Mouse (Mus musculus) hindbrain, embryonic 12.5 days (tissue): ENCODE measurements around the gene Shroom3. TPM values are rescaled to one million over a fixed set of nuclear protein-coding genes. Genes with fewer than 3 reads are reported as not detected.

Experiments
- ATAC-seq: fragments of 200-750 bp; cut with Nextera tagmentation; 2 replicates; pipeline ENCODE4 v1.8.0; 2017; ENCODE audit warnings: moderate TSS enrichment; ENCODE audit not compliant: low FRiP score
- H3K27ac ChIP-seq: fragments of 300-500 bp; sonication (generic); 2 replicates; pipeline ENCODE4 v1.5.1; 2016; ENCODE audit warnings: mild to moderate bottlenecking
- H3K27me3 ChIP-seq: fragments of 300-500 bp; sonication (generic); 2 replicates; pipeline ENCODE4 v1.6.1; 2016; ENCODE audit warnings: mild to moderate bottlenecking
- H3K36me3 ChIP-seq: fragments of 300-500 bp; sonication (generic); 2 replicates; pipeline ENCODE4 v1.6.1; 2016; ENCODE audit warnings: mild to moderate bottlenecking
- H3K4me1 ChIP-seq: fragments of 300-500 bp; sonication (generic); 2 replicates; pipeline ENCODE4 v1.6.1; 2016
- H3K4me2 ChIP-seq: fragments of 300-500 bp; sonication (generic); replicated peaks from 2 replicates; pipeline ENCODE4 v1.6.1; 2016; ENCODE audit warnings: mild to moderate bottlenecking
- H3K4me3 ChIP-seq: fragments of 300-500 bp; sonication (generic); 2 replicates; pipeline ENCODE4 v1.5.1; 2016; ENCODE audit warnings: mild to moderate bottlenecking
- H3K9ac ChIP-seq: fragments of 300-500 bp; sonication (generic); 2 replicates; pipeline ENCODE4 v1.6.1; 2016; ENCODE audit warnings: mild to moderate bottlenecking, moderate library complexity
- H3K9me3 ChIP-seq: fragments of 300-500 bp; sonication (generic); replicated peaks from 2 replicates; pipeline ENCODE4 v1.6.1; 2016; ENCODE audit warnings: mild to moderate bottlenecking
- WGBS: fragments of 180-500 bp; shearing (Covaris S2); methylation state at CpG from one replicate; pipeline ENCODE4 v1.1.7; 2016; 5-methylcytosine and 5-hydroxymethylcytosine counted together
- polyA plus RNA-seq: library from polyadenylated mRNA; unstranded; fragments of >200 nt; fragmentation: Nextera tagmentation; extraction: Ambion mirVana; gene quantifications from 2 replicates; pipeline ENCODE4 v1.2.1, GENCODE M21; 2016

Gene Shroom3
- polyA plus RNA-seq, 1 experiment from 2014 or later: 6.5 TPM

DNA sequence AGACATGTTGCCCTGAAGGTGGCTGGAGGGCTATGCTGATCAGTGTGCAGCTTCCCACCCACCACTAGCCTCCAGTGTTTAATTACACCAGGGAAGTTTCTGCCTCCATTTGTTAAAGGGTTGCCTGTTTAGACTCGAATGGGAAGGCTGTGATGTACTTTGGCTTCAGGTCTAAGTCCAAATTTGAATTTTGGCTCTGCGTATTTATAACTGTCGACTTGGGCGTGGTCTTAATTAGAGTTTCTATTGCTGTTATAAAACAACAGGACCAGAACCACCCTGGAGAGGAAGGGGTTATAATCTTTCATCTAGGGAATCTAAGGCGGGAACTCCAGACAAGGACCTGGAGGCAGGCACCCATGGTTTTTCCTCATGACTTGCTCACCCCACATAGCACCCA lies 79.2 kb downstream of the Shroom3 start:
- H3K36me3 ChIP-seq: no peaks in the 10 kb centered on the region
- H3K4me3 ChIP-seq: no peak overlapping the region
- H3K9me3 ChIP-seq: no peaks in the 10 kb centered on the region
- peaks cover 2% of the 10 kb centered on the region; the same call in 1 of the 2 replicates for H3K4me1 ChIP-seq
- no peaks in the 10 kb centered on the region for H3K27me3 ChIP-seq
- no peak overlapping the region for H3K4me2 ChIP-seq
- ATAC-seq: no peak
- 91% methylated on average over 5 of the region's 5 CpGs for WGBS
- H3K27ac ChIP-seq: no peak overlapping the region
- H3K9ac ChIP-seq: no peak overlapping the region

DNA sequence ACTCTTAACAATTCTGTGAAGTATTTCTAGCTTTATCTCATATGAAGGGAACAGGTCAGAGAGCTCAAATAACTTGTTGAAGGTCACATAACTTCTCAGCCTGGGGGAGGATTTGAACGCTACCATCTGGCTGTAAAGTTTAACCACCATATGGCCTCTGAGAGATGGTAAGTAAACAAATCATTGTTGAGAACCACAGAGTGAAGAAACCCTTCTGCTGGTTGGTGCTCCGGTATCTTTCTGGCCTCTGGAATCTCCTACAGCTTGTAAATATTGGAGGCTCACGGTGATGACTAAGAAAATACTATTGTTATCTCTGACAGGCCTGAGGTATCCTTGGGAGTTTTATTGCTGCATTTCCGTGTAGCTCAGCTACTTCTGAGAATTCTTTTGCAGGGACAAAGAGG lies 80.3 kb downstream of the Shroom3 start:
- Histone ChIP-seq H3K4me2 (no peak overlapping the region), H3K4me1 (peaks cover 5% of the 10 kb centered on the region), H3K27me3 (no peaks in the 10 kb centered on the region), H3K27ac (no peak overlapping the region), H3K9ac (no peak overlapping the region), H3K4me3 (no peak overlapping the region), H3K9me3 (no peaks in the 10 kb centered on the region), H3K36me3 (no peaks in the 10 kb centered on the region)
- ATAC-seq: no peak
- WGBS: 32% methylated on average over 4 of the region's 4 CpGs

DNA sequence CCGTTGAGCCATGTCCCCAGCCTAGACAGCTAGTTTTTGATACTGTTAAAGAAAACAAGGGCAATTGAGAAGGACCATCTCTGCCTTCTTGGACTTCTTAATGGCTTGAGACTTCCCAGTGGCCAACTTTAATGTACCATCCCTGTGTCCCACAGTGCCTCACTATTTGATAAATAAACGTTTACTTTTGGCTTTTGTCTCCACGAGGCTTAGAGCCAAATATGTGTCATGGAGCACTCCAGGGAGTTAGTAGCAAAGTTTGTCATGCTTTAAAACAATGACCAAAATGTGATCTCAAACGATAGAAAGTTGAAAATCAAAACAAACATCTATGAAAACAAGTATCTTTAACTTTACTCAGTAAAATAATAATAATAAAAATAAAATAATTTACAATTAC lies 83.1 kb downstream of the Shroom3 start:
- WGBS: 61% methylated on average over 4 of the region's 4 CpGs

DNA sequence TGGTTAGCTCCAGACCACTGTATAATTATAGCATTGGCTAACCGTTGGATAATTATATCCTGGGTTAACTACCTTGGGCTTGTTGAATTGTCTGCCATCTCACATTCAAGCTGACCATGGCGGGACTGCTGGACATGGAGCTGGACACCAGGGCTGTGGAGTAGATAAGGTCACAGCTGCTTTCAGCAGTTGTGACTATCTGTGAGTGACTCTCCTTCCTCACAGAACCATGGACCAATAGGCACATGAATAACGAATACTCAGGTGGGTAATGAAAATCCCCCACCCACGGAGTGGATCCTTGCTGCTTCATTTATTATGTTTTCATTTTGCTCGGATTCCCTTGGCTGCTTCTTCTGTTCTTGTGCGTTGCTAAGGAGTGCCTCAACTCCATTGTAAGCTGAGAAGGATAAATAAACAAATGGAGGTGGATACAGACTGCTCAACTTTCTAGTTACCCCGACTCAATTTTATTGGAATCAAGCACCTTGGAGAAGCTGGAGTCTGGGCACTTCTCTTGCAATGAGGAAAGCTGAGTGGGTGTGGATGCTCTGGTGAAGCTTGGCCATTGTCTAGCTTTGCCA lies 84.1 kb downstream of the Shroom3 start:
- Histone ChIP-seq H3K4me3 (no peak overlapping the region), H3K27ac (no peak overlapping the region), H3K36me3 (no peaks in the 10 kb centered on the region), H3K4me1 (peaks cover 5% of the 10 kb centered on the region), H3K9ac (no peak overlapping the region), H3K27me3 (no peaks in the 10 kb centered on the region), H3K4me2 (no peak overlapping the region), H3K9me3 (0 out of 2 replicates have a peak, but pooled peaks cover 6% of the 10 kb centered on the region)
- 44% methylated on average over 7 of the region's 7 CpGs for WGBS
- ATAC-seq: no peak

More for the DNA sequence above, 83.1 kb downstream of the Shroom3 start:
- Histone ChIP-seq H3K27me3 (no peaks in the 10 kb centered on the region), H3K4me1 (peaks cover 5% of the 10 kb centered on the region), H3K9me3 (0 out of 2 replicates have a peak, but pooled peaks cover 6% of the 10 kb centered on the region), H3K4me3 (no peak overlapping the region), H3K27ac (no peak overlapping the region), H3K9ac (no peak overlapping the region), H3K4me2 (no peak overlapping the region), H3K36me3 (no peaks in the 10 kb centered on the region)
- ATAC-seq: no peak

DNA sequence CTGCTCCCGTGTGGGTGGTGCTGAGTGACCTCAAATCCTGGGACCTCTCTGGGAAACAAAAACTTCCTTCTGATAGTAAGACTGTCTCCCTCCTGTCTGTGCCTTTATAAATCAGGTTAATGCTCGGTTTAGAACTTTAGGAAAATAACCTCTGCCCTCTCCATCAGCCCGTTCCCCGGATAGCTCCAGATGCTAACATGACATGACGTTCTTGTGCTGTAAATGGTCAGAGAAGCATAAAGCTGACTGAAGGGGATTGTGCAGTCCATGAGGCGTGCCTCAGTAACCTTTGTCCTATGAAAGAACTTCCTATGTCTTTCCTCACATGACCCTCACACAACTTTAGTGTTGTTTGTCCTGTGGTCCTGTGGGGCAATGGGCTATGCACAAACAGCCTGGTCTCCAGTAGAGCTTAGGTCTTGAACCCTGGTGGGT lies 84.6 kb downstream of the Shroom3 start:
- Histone ChIP-seq H3K27me3 (no peaks in the 10 kb centered on the region), H3K4me2 (no peak overlapping the region), H3K9ac (no peak overlapping the region), H3K4me1 (peaks cover 5% of the 10 kb centered on the region), H3K27ac (no peak overlapping the region), H3K4me3 (no peak overlapping the region), H3K9me3 (0 out of 2 replicates have a peak, but pooled peaks cover 6% of the 10 kb centered on the region), H3K36me3 (no peaks in the 10 kb centered on the region)
- no peak for ATAC-seq
- 58% methylated on average over 6 of the region's 6 CpGs for WGBS

DNA sequence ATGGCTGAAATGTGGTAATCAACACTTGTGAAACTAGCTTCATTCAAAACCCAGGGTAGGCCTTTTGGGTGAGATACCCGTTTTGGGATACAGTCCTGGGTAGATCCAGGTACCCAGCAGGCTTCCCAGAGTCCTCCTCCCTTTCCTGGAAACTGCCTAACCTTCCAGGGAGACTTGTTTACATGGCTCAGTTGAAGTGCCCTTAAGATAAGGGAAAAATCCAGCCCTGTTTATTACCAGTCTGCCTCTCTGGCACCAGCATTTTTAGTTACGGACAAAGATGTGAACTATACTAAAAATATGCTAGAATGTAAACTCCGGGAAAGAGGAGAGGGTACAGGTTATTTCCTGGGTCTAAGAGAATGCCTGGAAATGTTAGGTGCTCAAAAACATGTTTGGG lies 90.6 kb downstream of the Shroom3 start:
- H3K4me1 ChIP-seq: no peaks in the 10 kb centered on the region
- H3K27ac ChIP-seq: no peak overlapping the region
- H3K27me3 ChIP-seq: no peaks in the 10 kb centered on the region
- H3K9me3 ChIP-seq: 0 out of 2 replicates have a peak, but pooled peaks cover 6% of the 10 kb centered on the region
- H3K36me3 ChIP-seq: no peaks in the 10 kb centered on the region
- WGBS: 87% methylated on average over 3 of the region's 3 CpGs
- no peak overlapping the region for H3K4me3 ChIP-seq
- no peak overlapping the region for H3K9ac ChIP-seq
- no peak for ATAC-seq
- H3K4me2 ChIP-seq: no peak overlapping the region

DNA sequence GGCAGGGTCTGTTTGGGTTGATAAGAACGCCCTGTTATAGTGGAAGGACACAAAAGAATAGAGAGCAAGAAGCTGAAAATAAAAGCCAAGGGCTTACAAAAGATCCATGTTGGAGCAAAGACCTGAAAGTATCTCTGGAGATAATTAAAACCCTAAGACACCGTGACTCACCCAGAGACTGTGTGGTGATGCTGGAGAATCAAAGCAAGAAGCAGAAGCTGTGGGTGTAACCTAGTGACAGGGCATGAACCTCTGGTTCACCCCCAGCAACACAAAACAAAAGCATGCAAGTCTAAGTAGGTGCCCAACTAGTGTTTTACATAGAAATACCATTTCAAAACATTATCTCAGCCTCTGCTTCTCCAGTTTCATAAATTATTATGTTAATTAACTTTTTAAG lies 91.2 kb downstream of the Shroom3 start:
- WGBS: 47% methylated on average over 2 of the region's 2 CpGs
- Histone ChIP-seq H3K4me2 (no peak overlapping the region), H3K4me1 (no peaks in the 10 kb centered on the region), H3K9me3 (0 out of 2 replicates have a peak, but pooled peaks cover 6% of the 10 kb centered on the region), H3K27ac (no peak overlapping the region), H3K4me3 (no peak overlapping the region), H3K27me3 (no peaks in the 10 kb centered on the region), H3K36me3 (no peaks in the 10 kb centered on the region), H3K9ac (no peak overlapping the region)
- ATAC-seq: no peak

DNA sequence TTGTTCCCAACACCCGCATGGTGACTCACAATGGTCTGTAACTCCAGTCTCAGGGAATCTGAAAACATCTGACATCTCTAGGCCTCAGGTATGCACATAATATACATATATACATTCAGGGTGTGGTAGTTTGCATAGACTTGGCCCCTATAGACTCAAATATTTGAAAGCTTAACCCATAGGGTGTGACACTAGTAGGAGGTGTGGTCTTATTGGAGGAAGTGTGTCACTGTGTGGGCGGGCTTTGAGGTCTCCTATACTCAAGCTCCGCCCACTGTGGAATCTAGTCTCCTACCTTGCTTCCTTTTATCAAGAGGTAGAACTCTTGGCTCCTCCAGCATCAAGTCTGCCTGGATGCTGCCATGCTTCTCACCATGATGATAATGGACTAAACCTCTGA lies 91.7 kb downstream of the Shroom3 start:
- Histone ChIP-seq H3K36me3 (no peaks in the 10 kb centered on the region), H3K9me3 (0 out of 2 replicates have a peak, but pooled peaks cover under 1% of the 10 kb centered on the region), H3K9ac (no peak overlapping the region), H3K4me2 (no peak overlapping the region), H3K4me3 (no peak overlapping the region), H3K27ac (no peak overlapping the region), H3K4me1 (no peaks in the 10 kb centered on the region), H3K27me3 (no peaks in the 10 kb centered on the region)
- no peak for ATAC-seq
- WGBS: 91% methylated on average over 3 of the region's 3 CpGs

DNA sequence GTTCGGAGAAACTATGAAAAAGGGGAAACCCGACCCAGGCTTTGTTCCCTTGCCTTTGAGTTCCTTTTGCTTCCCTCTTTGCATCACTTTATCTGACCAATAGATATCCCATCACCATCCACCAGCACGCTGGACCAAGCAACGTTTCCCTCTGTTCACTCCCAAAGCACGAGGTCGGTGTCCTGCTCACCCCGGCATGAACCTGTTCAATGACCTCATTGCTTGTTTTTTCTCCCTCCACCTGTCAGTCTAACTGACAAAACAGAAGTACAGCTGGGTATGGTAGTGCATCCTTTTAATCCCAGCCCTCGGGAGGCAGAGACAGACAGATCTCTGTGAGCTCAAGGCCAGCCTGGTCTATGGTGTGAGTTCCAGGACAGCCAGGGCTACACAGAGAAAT lies 95.2 kb downstream of the Shroom3 start:
- no peak overlapping the region for H3K9ac ChIP-seq

DNA sequence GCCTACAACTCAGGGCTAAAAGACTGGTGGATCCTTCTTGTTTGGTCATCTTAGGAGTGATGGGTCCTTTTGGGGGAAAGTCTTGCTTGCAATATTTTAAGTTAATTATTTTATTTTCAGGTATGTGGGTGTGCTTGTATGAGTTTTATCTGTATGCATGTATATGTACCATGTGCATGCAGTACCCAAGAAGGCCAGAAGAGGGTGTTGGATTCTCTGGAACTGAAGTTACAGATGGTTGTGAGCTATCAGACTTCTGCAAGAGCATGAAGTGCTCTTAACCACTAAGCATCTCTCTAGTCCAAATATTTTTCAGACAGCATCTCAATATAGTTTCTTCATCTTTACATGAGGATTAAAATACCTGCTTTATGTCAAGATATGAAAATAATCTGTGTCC lies 97.8 kb downstream of the Shroom3 start:
- H3K4me2 ChIP-seq: no peak overlapping the region
- H3K4me3 ChIP-seq: no peak overlapping the region
- H3K9me3 ChIP-seq: no peaks in the 10 kb centered on the region; the same call in 1 of the 2 replicates
- H3K9ac ChIP-seq: no peak overlapping the region
- ATAC-seq: no peak
- H3K36me3 ChIP-seq: 0 out of 2 replicates have a peak, but pooled peaks cover 3% of the 10 kb centered on the region
- no peak overlapping the region for H3K27ac ChIP-seq
- no peaks in the 10 kb centered on the region for H3K27me3 ChIP-seq
- peaks cover 4% of the 10 kb centered on the region for H3K4me1 ChIP-seq

More for the DNA sequence above, 95.2 kb downstream of the Shroom3 start:
- H3K9me3 ChIP-seq: no peaks in the 10 kb centered on the region; the same call in 1 of the 2 replicates
- ATAC-seq: no peak
- H3K36me3 ChIP-seq: 0 out of 2 replicates have a peak, but pooled peaks cover 3% of the 10 kb centered on the region
- no peak overlapping the region for H3K27ac ChIP-seq
- no peaks in the 10 kb centered on the region for H3K4me1 ChIP-seq
- no peak overlapping the region for H3K4me3 ChIP-seq
- H3K4me2 ChIP-seq: no peak overlapping the region
- WGBS: 67% methylated on average over 8 of the region's 8 CpGs
- H3K27me3 ChIP-seq: no peaks in the 10 kb centered on the region

DNA sequence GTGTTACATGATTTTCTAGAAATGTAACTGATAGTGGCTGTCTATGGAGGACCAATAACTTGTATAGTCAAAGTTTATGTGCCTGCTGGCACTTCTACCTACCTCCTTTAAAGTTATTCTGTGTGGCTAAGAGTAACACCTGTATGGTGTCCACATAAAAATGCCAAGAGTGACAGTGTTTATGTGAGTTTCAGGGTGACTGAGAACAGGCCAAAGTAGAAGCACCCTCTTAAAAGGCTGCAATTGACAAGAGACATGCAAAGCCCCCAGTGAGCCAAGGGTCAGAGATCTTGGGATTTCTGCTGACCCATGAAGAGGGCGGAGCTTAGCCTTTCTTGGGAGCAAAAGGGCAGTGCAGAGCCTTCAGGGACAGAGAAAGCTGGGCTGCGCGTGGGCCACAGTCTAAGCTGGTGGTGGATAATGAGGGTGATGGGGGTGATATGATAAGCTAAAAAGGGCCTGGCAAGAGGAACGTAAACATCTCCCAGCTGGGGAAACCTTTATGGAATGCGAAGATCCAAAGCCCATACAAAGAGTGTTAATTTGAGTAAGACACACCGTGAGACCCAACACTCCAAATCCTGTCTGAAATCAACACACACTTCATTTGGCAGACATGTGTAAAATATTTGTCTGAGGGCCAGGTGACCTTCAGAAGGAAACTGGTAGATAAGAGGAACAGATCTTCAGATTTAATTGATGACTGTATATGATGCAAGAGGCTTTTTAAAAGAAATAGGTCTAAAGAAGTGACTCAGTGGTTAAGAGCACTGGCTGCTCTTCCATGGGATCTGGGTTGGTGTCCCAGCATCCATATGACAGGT lies 101.0 kb downstream of the Shroom3 start:
- Histone ChIP-seq H3K4me3 (no peak overlapping the region), H3K9me3 (no peaks in the 10 kb centered on the region; the same call in 1 of the 2 replicates), H3K36me3 (0 out of 2 replicates have a peak, but pooled peaks cover 3% of the 10 kb centered on the region), H3K27ac (no peak overlapping the region), H3K4me2 (no peak overlapping the region), H3K9ac (no peak overlapping the region), H3K27me3 (no peaks in the 10 kb centered on the region), H3K4me1 (peaks cover 4% of the 10 kb centered on the region)
- WGBS: 37% methylated on average over 6 of the region's 6 CpGs
- no peak for ATAC-seq

DNA sequence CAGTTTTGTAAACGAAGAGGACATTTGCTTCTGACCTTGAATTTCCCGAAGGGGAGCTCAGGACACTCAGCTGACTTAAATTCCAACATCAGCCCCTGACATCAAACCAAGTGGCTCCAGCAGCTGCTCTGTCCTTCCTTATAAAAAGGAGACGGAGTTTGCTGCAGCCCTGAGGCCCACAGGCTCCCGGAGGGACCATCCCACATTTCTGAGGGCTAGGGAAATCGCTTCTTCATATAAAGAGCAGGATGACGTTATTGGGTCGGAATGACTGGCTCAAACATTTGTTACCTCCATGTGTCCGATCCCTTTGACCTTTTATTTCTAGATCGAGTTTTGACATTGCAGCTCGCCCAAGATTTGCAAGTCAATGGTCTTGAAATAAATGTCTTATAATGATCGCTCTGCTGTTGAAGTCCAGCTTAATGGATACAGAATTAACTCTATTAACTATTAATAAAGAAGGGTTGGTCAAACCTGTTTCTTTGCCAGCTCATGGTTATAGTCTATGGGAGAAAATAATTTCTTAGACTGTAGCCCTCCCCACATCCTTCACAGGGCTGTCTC lies 102.7 kb downstream of the Shroom3 start:
- H3K27me3 ChIP-seq: no peaks in the 10 kb centered on the region
- no peaks in the 10 kb centered on the region for H3K36me3 ChIP-seq
- H3K9ac ChIP-seq: no peak overlapping the region
- H3K4me1 ChIP-seq: peaks cover 4% of the 10 kb centered on the region
- H3K9me3 ChIP-seq: no peaks in the 10 kb centered on the region; the same call in 1 of the 2 replicates
- no peak overlapping the region for H3K27ac ChIP-seq
- no peak for ATAC-seq
- no peak overlapping the region for H3K4me2 ChIP-seq
- no peak overlapping the region for H3K4me3 ChIP-seq
- 82% methylated on average over 11 of the region's 11 CpGs for WGBS
